ENCODE assay signal across 15 mouse cellular contexts in genomic region chr19:56668991-56669390, GRCm38 (mm10). TPM values are rescaled to one million over a fixed set of nuclear protein-coding genes. Genes with fewer than 3 reads are reported as not detected.
A peak's percentile ranks its signal among the peaks of the same experiment; 100 is the strongest.
DNase-seq lines count a peak whose midpoint lies in the region; ATAC-seq and TF ChIP-seq lines count a peak whose summit lies in the region.
"Had no signal": no experiment of that assay in that cellular context is flagged by ENCODE, and none has a peak within 500 bp of the region (broad histone marks: within the 10 kb centered on the region; RNA-seq: fewer than 3 reads in every experiment).

No protein-coding gene starts in this region.

- no peak for TF ChIP-seq POLR2A in limb, embryonic 14.5 days (IDR thresholded peaks at IDR 0.05; ENCODE audit: borderline replicate concordance, extremely low read depth, insufficient read depth, insufficient read length)

- peak; percentile 55 for DNase-seq in adrenal gland, postnatal 10 days
- DNase-seq in adrenal gland, postnatal 36 days, result no peak
- DNase-seq in heart, postnatal 4 days, result peak; percentile 65
- peak; percentile 44 for DNase-seq in limb, embryonic 14.5 days (ENCODE audit: low spot score)
- DNase-seq in natural killer cell, adult 2 months (ENCODE audit: low spot score in 2 of 2), result no peak
- no peak for DNase-seq in right cerebral cortex, postnatal 36 days (ENCODE audit: low spot score in 2 of 2)
- DNase-seq in spleen, adult 12 weeks (ENCODE audit: low spot score), result no peak
- DNase-seq: cerebellum, adult 8-10 months; gastrocnemius, postnatal 10 days had no signal

- no peaks in the 10 kb centered on the region for H3K36me3 ChIP-seq in embryonic facial prominence, embryonic 13.5 days
- H3K36me3 ChIP-seq in limb, embryonic 14.5 days (ENCODE audit: control insufficient read depth, insufficient read depth, low read length), result no peaks in the 10 kb centered on the region
- H3K36me3 ChIP-seq: limb, embryonic 12.5 days; midbrain, embryonic 12.5 days; neural tube, embryonic 15.5 days had no signal

- ATAC-seq in embryonic facial prominence, embryonic 13.5 days (ENCODE audit: insufficient number of reproducible peaks, insufficient read depth, low FRiP score, low TSS enrichment, low read depth), result peak; percentile 20; the same call in 1 of the 2 replicates
- ATAC-seq in limb, embryonic 14.5 days (ENCODE audit: low FRiP score, low read depth), result no peak
- ATAC-seq: inflammation-experienced regulatory T-cells, adult 6 months had no signal

- H3K27ac ChIP-seq in embryonic facial prominence, embryonic 13.5 days, result peak overlapping the region; percentile 45; the same call in 1 of the 2 replicates
- no peak overlapping the region for H3K27ac ChIP-seq in limb, embryonic 14.5 days (replicated peaks; ENCODE audit: low read depth, low read length)
- H3K27ac ChIP-seq: limb, embryonic 12.5 days; midbrain, embryonic 12.5 days; neural tube, embryonic 15.5 days had no signal

- no peak overlapping the region for H3K4me2 ChIP-seq in embryonic facial prominence, embryonic 13.5 days
- H3K4me2 ChIP-seq in limb, embryonic 14.5 days (replicated peaks; ENCODE audit: low read depth, low read length, severe bottlenecking), result no peak overlapping the region
- H3K4me2 ChIP-seq: limb, embryonic 12.5 days; midbrain, embryonic 12.5 days; neural tube, embryonic 15.5 days had no signal

- H3K27me3 ChIP-seq in embryonic facial prominence, embryonic 13.5 days, result no peaks in the 10 kb centered on the region
- no peaks in the 10 kb centered on the region for H3K27me3 ChIP-seq in limb, embryonic 14.5 days (ENCODE audit: control insufficient read depth, insufficient read depth, low read length)
- H3K27me3 ChIP-seq: limb, embryonic 12.5 days; midbrain, embryonic 12.5 days; neural tube, embryonic 15.5 days had no signal

- 25% methylated on average over 7 of the region's 7 CpGs for WGBS in embryonic facial prominence, embryonic 13.5 days
- WGBS in limb, embryonic 14.5 days, result 44% methylated on average over 7 of the region's 7 CpGs

- no peak overlapping the region for H3K4me3 ChIP-seq in embryonic facial prominence, embryonic 13.5 days
- H3K4me3 ChIP-seq in limb, embryonic 14.5 days (replicated peaks; ENCODE audit: low read length), result no peak overlapping the region
- H3K4me3 ChIP-seq: limb, embryonic 12.5 days; midbrain, embryonic 12.5 days; neural tube, embryonic 15.5 days had no signal

- peaks cover 19% of the 10 kb centered on the region for H3K4me1 ChIP-seq in embryonic facial prominence, embryonic 13.5 days
- H3K4me1 ChIP-seq in limb, embryonic 14.5 days (ENCODE audit: control insufficient read depth, insufficient read depth, low read length), result no peaks in the 10 kb centered on the region

- no peaks in the 10 kb centered on the region for H3K9me3 ChIP-seq in embryonic facial prominence, embryonic 13.5 days
- no peaks in the 10 kb centered on the region for H3K9me3 ChIP-seq in limb, embryonic 14.5 days (ENCODE audit: control insufficient read depth, low read length)
- H3K9me3 ChIP-seq: limb, embryonic 12.5 days; midbrain, embryonic 12.5 days; neural tube, embryonic 15.5 days had no signal

- no peak overlapping the region for H3K9ac ChIP-seq in embryonic facial prominence, embryonic 13.5 days
- no peak overlapping the region for H3K9ac ChIP-seq in limb, embryonic 14.5 days (ENCODE audit: low read depth, low read length, severe bottlenecking)
- H3K9ac ChIP-seq: limb, embryonic 12.5 days; midbrain, embryonic 12.5 days; neural tube, embryonic 15.5 days had no signal

RNA-seq across cellular contexts. Expression of gene Adrb1, which starts 53.0 kb away (rescaled TPM):
- total RNA-seq in adrenal gland, postnatal 10 days (2021), result 1 to 10 TPM; 7.2 to 7.4 TPM
- 1 to 10 TPM; 2.9 to 4.1 TPM for total RNA-seq in adrenal gland, postnatal 36 days (2021)
- 1.7 and 1.8 TPM in 2 replicates for polyA plus RNA-seq in embryonic facial prominence, embryonic 13.5 days (2015; fragmentation: Nextera tagmentation; extraction: Ambion mirVana)
- 10 to 100 TPM; 30.3 to 33.8 TPM for total RNA-seq in heart, postnatal 4 days (2021)
- polyA plus RNA-seq in limb, embryonic 14.5 days (2012; rRNA removed), result 1.7 and 2.3 TPM in 2 replicates
- polyA plus RNA-seq in limb, embryonic 14.5 days (2014; fragmentation: Nextera tagmentation; extraction: Ambion mirVana), result 1.3 and 1.9 TPM in 2 replicates
- total RNA-seq: MEL had no signal

Comparison
In these comparisons a context has a peak if more than half of its experiments do, and no peak if none do; other contexts are left out.
1. DNase-seq: peak in adrenal gland, postnatal 10 days (single experiment), heart, postnatal 4 days (single experiment) and limb, embryonic 14.5 days (single experiment); none in adrenal gland, postnatal 36 days (0 of 2), natural killer cell, adult 2 months (0 of 2), right cerebral cortex, postnatal 36 days (0 of 2) and spleen, adult 12 weeks (single experiment).